Mouse (Mus musculus): ENCODE results near the gene Rpl36.

Gene Rpl36

GRCm38 (mm10) chr17:56613236-56613844, at the start of gene Rpl36:
Gene Rpl36, plus strand, starts transcription at chr17:56613416.
- DNase-seq (ENCODE audit: low read depth, low spot score), result peak; percentile 83

GRCm38 (mm10) chr17:56566293-56566692, 46.9 kb upstream of the Rpl36 start:
- DNase-seq (ENCODE audit: low read depth, low spot score), result no peak

GRCm38 (mm10) chr17:56566918-56567317, 46.3 kb upstream of the Rpl36 start:
- no peak for DNase-seq (ENCODE audit: low read depth, low spot score)

GRCm38 (mm10) chr17:56567370-56567769, 45.8 kb upstream of the Rpl36 start:
- DNase-seq (ENCODE audit: low read depth, low spot score), result no peak

GRCm38 (mm10) chr17:56570287-56570686, 42.9 kb upstream of the Rpl36 start:
- no peak for DNase-seq (ENCODE audit: low read depth, low spot score)

- DNase-seq (ENCODE audit: low read depth, low spot score), result no peak
Observed at GRCm38 (mm10) chr17:56572154-56572553, 41.1 kb upstream of the Rpl36 start.

GRCm38 (mm10) chr17:56572939-56573338, 40.3 kb upstream of the Rpl36 start:
- no peak for DNase-seq (ENCODE audit: low read depth, low spot score)

GRCm38 (mm10) chr17:56583071-56583470, 30.1 kb upstream of the Rpl36 start:
- no peak for DNase-seq (ENCODE audit: low read depth, low spot score)

- no peak for DNase-seq (ENCODE audit: low read depth, low spot score)
Observed at GRCm38 (mm10) chr17:56583611-56584256, 29.5 kb upstream of the Rpl36 start.

- peak; percentile 98 for DNase-seq (ENCODE audit: low read depth, low spot score)
Observed at GRCm38 (mm10) chr17:56584257-56585130, 28.7 kb upstream of the Rpl36 start, which contains the start of the genes Safb2 and Safb. Gene Safb2, minus strand, starts transcription at chr17:56584585. Gene Safb, plus strand, starts transcription at chr17:56584825.

- DNase-seq (ENCODE audit: low read depth, low spot score), result no peak
Observed at GRCm38 (mm10) chr17:56585171-56585821, 27.9 kb upstream of the Rpl36 start.

- no peak for DNase-seq (ENCODE audit: low read depth, low spot score)
Observed at GRCm38 (mm10) chr17:56587773-56588172, 25.4 kb upstream of the Rpl36 start.

GRCm38 (mm10) chr17:56588921-56589320, 24.3 kb upstream of the Rpl36 start:
- no peak for DNase-seq (ENCODE audit: low read depth, low spot score)

GRCm38 (mm10) chr17:56592553-56592952, 20.7 kb upstream of the Rpl36 start:
- DNase-seq (ENCODE audit: low read depth, low spot score), result no peak

- DNase-seq (ENCODE audit: low read depth, low spot score), result no peak
Observed at GRCm38 (mm10) chr17:56593527-56594271, 19.5 kb upstream of the Rpl36 start.

GRCm38 (mm10) chr17:56603186-56604069, 9.8 kb upstream of the Rpl36 start:
- no peak for DNase-seq (ENCODE audit: low read depth, low spot score)

GRCm38 (mm10) chr17:56604070-56604380, 9.2 kb upstream of the Rpl36 start:
- no peak for DNase-seq (ENCODE audit: low read depth, low spot score)

- no peak for DNase-seq (ENCODE audit: low read depth, low spot score)
Observed at GRCm38 (mm10) chr17:56604422-56604821, 8.8 kb upstream of the Rpl36 start.

GRCm38 (mm10) chr17:56605431-56605830, 7.8 kb upstream of the Rpl36 start:
- DNase-seq (ENCODE audit: low read depth, low spot score), result no peak

- no peak for DNase-seq (ENCODE audit: low read depth, low spot score)
Observed at GRCm38 (mm10) chr17:56607521-56608062, 5.6 kb upstream of the Rpl36 start.
